Mouse (Mus musculus): ENCODE data around the gene Tchp. TPM values are rescaled to one million over a fixed set of nuclear protein-coding genes. Genes with fewer than 3 reads are reported as not detected.

The Tchp gene
- total RNA-seq, 1 experiment = 20.6 TPM

DNA sequence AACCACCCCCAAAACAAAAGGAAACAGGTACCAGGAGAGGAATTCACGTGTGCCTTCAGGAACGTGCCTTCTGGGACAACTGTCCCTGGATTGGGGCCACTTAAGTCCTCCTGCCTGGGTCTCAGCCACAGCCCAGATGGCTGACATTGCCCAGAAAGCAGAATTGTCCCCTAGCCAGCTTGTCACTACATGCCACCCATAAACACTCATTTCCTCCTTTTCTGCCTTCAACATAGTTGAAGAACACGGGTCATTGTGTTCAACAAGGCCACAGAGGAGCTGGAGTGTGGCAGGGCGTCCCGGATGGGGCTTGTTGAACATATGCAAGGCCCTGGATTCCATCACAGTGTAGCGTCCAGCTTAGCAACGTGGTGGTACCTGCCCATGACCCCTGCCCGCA lies 25.8 kb upstream of the Tchp start:
- peaks cover 0 to 5% of the 10 kb centered on the region in 2 experiments; a peak in 1 of 4 replicates for H3K4me1 ChIP-seq (ENCODE audit: control insufficient read depth in 2 of 2, insufficient read depth in 2 of 2, low read length in 2 of 2, poor library complexity in 1 of 2)
- in situ Hi-C loops (cut with MboI; ENCODE audit: low sequenced_read_pairs in 2 of 2, unreplicated experiment in 2 of 2) = no loop called here
- no peaks in the 10 kb centered on the region for H3K9me3 ChIP-seq (ENCODE audit: control insufficient read depth, insufficient read depth, low read depth, low read length)
- no peak overlapping the region for H3K4me3 ChIP-seq (ENCODE audit: insufficient read depth in 1 of 2, low read depth in 1 of 2, low read length in 2 of 2, poor library complexity in 1 of 2, severe bottlenecking in 1 of 2)
- H3K36me3 ChIP-seq (ENCODE audit: control insufficient read depth, insufficient read depth, low read length, poor library complexity, severe bottlenecking) = peaks cover 3% of the 10 kb centered on the region; the same call in 1 of the 2 replicates
- no peak for TF ChIP-seq MAFK (IDR thresholded peaks at IDR 0.05; ENCODE audit: insufficient read depth, low read depth, low read length)
- no peak for TF ChIP-seq ZNF384 (IDR thresholded peaks at IDR 0.05; ENCODE audit: low read depth, low read length)
- TF ChIP-seq HCFC1 (IDR thresholded peaks at IDR 0.05; ENCODE audit: borderline replicate concordance, insufficient read depth, low read length) = no peak
- TF ChIP-seq ZC3H11A (IDR thresholded peaks at IDR 0.05; ENCODE audit: borderline replicate concordance, low read depth, low read length) = no peak
- TF ChIP-seq CHD2 (IDR thresholded peaks at IDR 0.05; ENCODE audit: low read depth, low read length) = no peak
- no peak overlapping the region for H3K9ac ChIP-seq (ENCODE audit: insufficient read depth, low read depth, low read length, poor library complexity, severe bottlenecking)
- H3K27ac ChIP-seq (ENCODE audit: insufficient read depth, low read depth, low read length, poor library complexity, severe bottlenecking) = no peak overlapping the region
- DNase-seq (ENCODE audit: low read depth, low spot score) = no peak

DNA sequence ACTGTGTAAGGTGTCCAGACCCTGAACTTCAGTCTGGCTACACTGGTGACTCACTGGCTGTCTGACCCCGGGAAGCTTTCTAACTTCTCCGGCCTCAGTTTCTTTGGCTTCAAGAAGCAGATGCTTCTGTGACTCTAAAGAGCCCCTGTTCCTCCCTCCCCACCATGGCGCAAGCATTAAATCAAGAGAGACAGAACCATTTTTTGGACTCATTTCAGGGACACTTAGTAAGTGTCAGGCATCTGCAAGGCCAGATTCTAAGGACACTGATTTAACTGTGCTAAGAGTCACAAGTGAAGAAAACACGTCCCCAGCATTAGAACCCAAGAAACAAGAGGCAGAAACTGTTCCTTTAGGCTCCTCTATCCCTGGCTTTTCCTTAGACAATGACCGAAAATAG lies 21.6 kb upstream of the Tchp start:
- no peak overlapping the region for H3K4me3 ChIP-seq (ENCODE audit: insufficient read depth in 1 of 2, low read depth in 1 of 2, low read length in 2 of 2, poor library complexity in 1 of 2, severe bottlenecking in 1 of 2)
- peaks cover 0 to 12% of the 10 kb centered on the region in 2 experiments; a peak in 1 of 4 replicates for H3K4me1 ChIP-seq (ENCODE audit: control insufficient read depth in 2 of 2, insufficient read depth in 2 of 2, low read length in 2 of 2, poor library complexity in 1 of 2)
- no peak for DNase-seq (ENCODE audit: low read depth, low spot score)
- TF ChIP-seq HCFC1 (IDR thresholded peaks at IDR 0.05; ENCODE audit: borderline replicate concordance, insufficient read depth, low read length) (no peak), ZC3H11A (IDR thresholded peaks at IDR 0.05; ENCODE audit: borderline replicate concordance, low read depth, low read length) (no peak), MAFK (IDR thresholded peaks at IDR 0.05; ENCODE audit: insufficient read depth, low read depth, low read length) (no peak), CHD2 (IDR thresholded peaks at IDR 0.05; ENCODE audit: low read depth, low read length) (no peak), ZNF384 (IDR thresholded peaks at IDR 0.05; ENCODE audit: low read depth, low read length) (no peak)
- H3K27ac ChIP-seq (ENCODE audit: insufficient read depth, low read depth, low read length, poor library complexity, severe bottlenecking) = no peak overlapping the region
- no peak overlapping the region for H3K9ac ChIP-seq (ENCODE audit: insufficient read depth, low read depth, low read length, poor library complexity, severe bottlenecking)
- no peaks in the 10 kb centered on the region for H3K36me3 ChIP-seq (ENCODE audit: control insufficient read depth, insufficient read depth, low read length, poor library complexity, severe bottlenecking)
- in situ Hi-C loops (cut with MboI; ENCODE audit: low sequenced_read_pairs in 2 of 2, unreplicated experiment in 2 of 2) = no loop called here
- H3K9me3 ChIP-seq (ENCODE audit: control insufficient read depth, insufficient read depth, low read depth, low read length) = no peaks in the 10 kb centered on the region

DNA sequence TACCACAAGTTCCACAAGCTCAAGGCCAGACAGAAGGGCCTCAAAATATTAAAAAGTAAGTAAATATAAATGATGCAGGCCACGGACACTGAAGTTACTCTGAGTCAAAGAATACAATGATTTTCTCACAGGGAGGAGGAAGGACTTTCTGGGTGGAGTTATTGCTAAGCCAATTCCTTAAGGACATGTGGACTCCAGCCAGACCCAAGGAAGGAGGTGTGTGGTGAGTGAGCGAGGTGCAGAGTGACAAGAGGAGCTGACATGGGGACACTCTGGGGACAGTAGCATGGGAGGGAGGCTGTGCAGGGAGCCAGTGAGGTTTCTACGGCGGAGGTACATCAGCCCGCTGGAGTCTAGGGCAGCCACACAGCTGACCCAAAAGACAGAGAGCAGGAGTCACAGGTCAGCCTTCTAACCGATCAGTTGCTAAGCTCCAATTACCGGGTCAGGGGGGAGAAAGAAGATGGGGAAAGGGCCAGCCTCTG lies 20.8 kb upstream of the Tchp start:
- DNase-seq (ENCODE audit: low read depth, low spot score) = no peak
- in situ Hi-C loops (cut with MboI; ENCODE audit: low sequenced_read_pairs in 2 of 2, unreplicated experiment in 2 of 2) = no loop called here
- no peaks in the 10 kb centered on the region for H3K9me3 ChIP-seq (ENCODE audit: control insufficient read depth, insufficient read depth, low read depth, low read length)
- no peak for TF ChIP-seq HCFC1 (IDR thresholded peaks at IDR 0.05; ENCODE audit: borderline replicate concordance, insufficient read depth, low read length)
- no peak for TF ChIP-seq ZC3H11A (IDR thresholded peaks at IDR 0.05; ENCODE audit: borderline replicate concordance, low read depth, low read length)
- no peak for TF ChIP-seq MAFK (IDR thresholded peaks at IDR 0.05; ENCODE audit: insufficient read depth, low read depth, low read length)
- no peak for TF ChIP-seq ZNF384 (IDR thresholded peaks at IDR 0.05; ENCODE audit: low read depth, low read length)
- no peak for TF ChIP-seq CHD2 (IDR thresholded peaks at IDR 0.05; ENCODE audit: low read depth, low read length)
- H3K4me3 ChIP-seq (ENCODE audit: insufficient read depth in 1 of 2, low read depth in 1 of 2, low read length in 2 of 2, poor library complexity in 1 of 2, severe bottlenecking in 1 of 2) = no peak overlapping the region
- no peaks in the 10 kb centered on the region for H3K36me3 ChIP-seq (ENCODE audit: control insufficient read depth, insufficient read depth, low read length, poor library complexity, severe bottlenecking)
- H3K27ac ChIP-seq (ENCODE audit: insufficient read depth, low read depth, low read length, poor library complexity, severe bottlenecking) = no peak overlapping the region
- no peak overlapping the region for H3K9ac ChIP-seq (ENCODE audit: insufficient read depth, low read depth, low read length, poor library complexity, severe bottlenecking)
- H3K4me1 ChIP-seq (ENCODE audit: control insufficient read depth in 2 of 2, insufficient read depth in 2 of 2, low read length in 2 of 2, poor library complexity in 1 of 2) = peaks cover 0 to 12% of the 10 kb centered on the region in 2 experiments; a peak in 1 of 4 replicates

GRCm38 (mm10) chr5:114687901-114688300 lies 19.7 kb upstream of the Tchp start:
- Histone ChIP-seq H3K4me3 (ENCODE audit: insufficient read depth in 1 of 2, low read depth in 1 of 2, low read length in 2 of 2, poor library complexity in 1 of 2, severe bottlenecking in 1 of 2) (no peak overlapping the region), H3K36me3 (ENCODE audit: control insufficient read depth, insufficient read depth, low read length, poor library complexity, severe bottlenecking) (no peaks in the 10 kb centered on the region), H3K4me1 (ENCODE audit: control insufficient read depth in 2 of 2, insufficient read depth in 2 of 2, low read length in 2 of 2, poor library complexity in 1 of 2) (peaks cover 0 to 17% of the 10 kb centered on the region in 2 experiments; a peak in 1 of 4 replicates), H3K27ac (ENCODE audit: insufficient read depth, low read depth, low read length, poor library complexity, severe bottlenecking) (no peak overlapping the region), H3K9ac (ENCODE audit: insufficient read depth, low read depth, low read length, poor library complexity, severe bottlenecking) (no peak overlapping the region), H3K9me3 (ENCODE audit: control insufficient read depth, insufficient read depth, low read depth, low read length) (no peaks in the 10 kb centered on the region)
- in situ Hi-C loops (cut with MboI; ENCODE audit: low sequenced_read_pairs in 2 of 2, unreplicated experiment in 2 of 2) = no loop called here
- TF ChIP-seq CHD2 (IDR thresholded peaks at IDR 0.05; ENCODE audit: low read depth, low read length) (no peak), ZC3H11A (IDR thresholded peaks at IDR 0.05; ENCODE audit: borderline replicate concordance, low read depth, low read length) (no peak), MAFK (IDR thresholded peaks at IDR 0.05; ENCODE audit: insufficient read depth, low read depth, low read length) (no peak), HCFC1 (IDR thresholded peaks at IDR 0.05; ENCODE audit: borderline replicate concordance, insufficient read depth, low read length) (no peak), ZNF384 (IDR thresholded peaks at IDR 0.05; ENCODE audit: low read depth, low read length) (no peak)
- no peak for DNase-seq (ENCODE audit: low read depth, low spot score)

Data from ES-E14 (cell line).